Mouse (Mus musculus) left cerebral cortex, adult 2 months (tissue): ENCODE data around the gene Ankmy2. TPM values are rescaled to one million over a fixed set of nuclear protein-coding genes. Genes with fewer than 3 reads are reported as not detected.

ENCODE experiments used
- DNase-seq, 2 experiments: peaks; one replicate each; pipeline ENCODE4 v3.0.0; 2021 to 2022; ENCODE audit warnings: low spot score in 2 of 2, mixed read lengths in 1 of 2; ENCODE audit errors: extremely low spot score in 1 of 2
- H3K27ac ChIP-seq: fragments of 200-600 bp; 2 replicates; pipeline ENCODE4 v1.8.1; 2022
- H3K4me3 ChIP-seq: fragments of 200-600 bp; 2 replicates; pipeline ENCODE4 v1.8.1; 2022
- CTCF ChIP-seq: fragments of 200-600 bp; IDR thresholded peaks from 2 replicates; pipeline ENCODE4 v1.8.1; 2022; ENCODE audit warnings: antibody characterized with exemption, mild to moderate bottlenecking, moderate library complexity
- intact Hi-C: fragments of 180-260 bp; cut with DNase I; formaldehyde crosslinking; loops from one replicate; pipeline ENCODE4 v1.15.1; 2025
- total RNA-seq, 2 experiments: library from RNA; stranded (reverse); gene quantifications; 2 replicates each; pipeline ENCODE4 v1.2.3; 2021

Gene Ankmy2
- total RNA-seq, 2 experiments from 2014 or later = 51.9 to 53.7 TPM

DNA sequence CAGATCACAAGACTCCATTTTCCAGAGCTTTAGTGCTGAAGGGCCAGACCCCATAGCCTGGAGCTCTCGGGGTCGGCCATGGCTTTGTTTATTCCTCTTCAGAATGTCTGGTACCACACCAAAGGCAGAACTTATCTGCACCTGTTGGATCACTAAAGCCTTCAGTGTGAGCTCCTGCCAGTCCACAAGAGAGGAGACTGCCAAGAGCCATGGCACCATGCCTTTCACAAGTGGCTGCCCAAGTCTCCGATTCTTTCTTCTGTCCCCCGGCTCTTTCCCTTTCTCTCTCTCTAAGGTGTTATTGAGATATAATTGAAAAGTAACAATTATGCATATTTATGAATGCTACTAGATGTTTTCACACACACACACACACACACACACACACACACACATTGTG, 53.2 kb downstream of the Ankmy2 start:
- Histone ChIP-seq H3K27ac (no peak overlapping the region), H3K4me3 (no peak overlapping the region)
- no peak for DNase-seq
- intact Hi-C loops = loop anchor here (10.0 kb wide), 2 partner anchors 495 to 1245 kb away; no protein-coding TSS in a partner anchor
- TF ChIP-seq CTCF = no peak

DNA sequence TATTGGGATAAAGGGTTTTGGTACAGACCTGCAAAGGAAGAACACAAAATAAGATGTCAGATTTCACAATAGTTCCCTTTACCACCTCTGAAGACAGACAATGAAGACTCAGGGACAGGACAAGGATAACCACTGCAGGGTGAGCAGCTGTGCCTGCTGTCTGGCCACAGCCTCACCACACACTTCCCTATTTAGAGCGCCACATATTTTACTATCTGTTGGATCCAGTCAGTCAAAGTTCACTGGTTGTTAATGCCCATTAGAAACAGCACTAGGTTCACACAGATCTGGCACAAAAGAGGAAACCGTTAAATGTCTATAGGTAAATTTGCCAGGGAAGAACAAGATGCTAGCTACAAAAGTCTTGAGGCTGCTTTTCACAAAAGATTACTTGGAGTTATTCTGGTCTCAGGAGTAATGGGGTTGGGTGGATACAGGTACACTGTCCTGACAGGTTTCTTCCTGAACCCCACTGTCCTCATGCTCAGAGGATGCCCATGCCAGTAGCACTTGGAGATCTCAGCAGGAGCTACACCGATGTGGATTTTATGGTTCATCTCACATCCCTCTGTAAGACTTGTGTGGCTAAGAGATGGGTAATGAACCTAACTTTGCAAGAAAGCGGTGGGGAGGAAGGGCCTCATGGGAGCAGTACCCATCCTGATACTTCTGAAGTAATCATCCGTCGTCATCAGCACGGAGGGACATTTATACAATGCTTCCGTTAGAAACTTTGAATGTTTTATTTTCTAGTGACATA, 57.7 kb downstream of the Ankmy2 start:
- DNase-seq = no peak
- Histone ChIP-seq H3K27ac (no peak overlapping the region), H3K4me3 (no peak overlapping the region)
- intact Hi-C loops = loop anchor here (1.0 to 10.0 kb wide), 5 partner anchors 168 to 1240 kb away; partner anchors contain the start of genes D630036H23Rik and Ispd
- TF ChIP-seq CTCF = no peak

DNA sequence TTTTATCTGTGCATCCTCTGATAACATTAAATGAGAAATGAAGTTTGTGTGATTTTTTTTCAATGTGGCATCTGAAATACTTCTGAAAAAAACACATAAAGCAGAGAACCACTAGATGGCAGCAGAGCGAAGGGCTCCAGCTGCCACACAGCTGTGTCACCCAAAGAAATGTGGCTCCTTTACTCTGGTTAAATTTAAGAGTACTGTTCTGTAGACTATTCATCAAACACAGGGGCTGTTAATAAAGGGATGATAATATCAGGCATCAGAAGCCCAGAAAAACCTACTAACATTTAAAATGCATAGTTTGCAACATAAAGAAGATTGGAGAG, 58.2 kb downstream of the Ankmy2 start:
- DNase-seq = peak in 1 of 2 experiments; percentile 24
- H3K4me3 ChIP-seq = no peak overlapping the region
- intact Hi-C loops = loop anchor here (1.0 to 10.0 kb wide), 5 partner anchors 167 to 1240 kb away; partner anchors contain the start of genes D630036H23Rik and Ispd
- peak; percentile 95 for TF ChIP-seq CTCF
- no peak overlapping the region for H3K27ac ChIP-seq

GRCm38 (mm10) chr12:36216230-36216629, 59.3 kb downstream of the Ankmy2 start:
- no peak overlapping the region for H3K27ac ChIP-seq
- no peak overlapping the region for H3K4me3 ChIP-seq
- intact Hi-C loops = loop anchor here (2.0 to 10.0 kb wide), 4 partner anchors 105 to 1239 kb away; partner anchors contain the start of genes D630036H23Rik and Ispd
- DNase-seq = no peak
- no peak for TF ChIP-seq CTCF

GRCm38 (mm10) chr12:36216905-36217304, 60.0 kb downstream of the Ankmy2 start:
- no peak for DNase-seq
- TF ChIP-seq CTCF = no peak
- intact Hi-C loops = loop anchor here (2.0 to 10.0 kb wide), 4 partner anchors 104 to 1238 kb away; partner anchors contain the start of genes D630036H23Rik and Ispd
- no peak overlapping the region for H3K27ac ChIP-seq
- H3K4me3 ChIP-seq = no peak overlapping the region

GRCm38 (mm10) chr12:36224392-36224791, 67.5 kb downstream of the Ankmy2 start:
- DNase-seq = no peak
- H3K4me3 ChIP-seq = no peak overlapping the region
- TF ChIP-seq CTCF = no peak
- H3K27ac ChIP-seq = no peak overlapping the region
- intact Hi-C loops = no loop called here

GRCm38 (mm10) chr12:36231386-36231785, 74.5 kb downstream of the Ankmy2 start:
- no peak for DNase-seq
- Histone ChIP-seq H3K27ac (no peak overlapping the region), H3K4me3 (no peak overlapping the region)
- intact Hi-C loops = no loop called here
- TF ChIP-seq CTCF = no peak

- no peak overlapping the region for H3K4me3 ChIP-seq
- DNase-seq = no peak
- no peak overlapping the region for H3K27ac ChIP-seq
- intact Hi-C loops = no loop called here
- TF ChIP-seq CTCF = no peak
Observed at GRCm38 (mm10) chr12:36241171-36241570, 84.3 kb downstream of the Ankmy2 start.

Other genes with a start within 250 kb of the Ankmy2 start
- gene Agr3, start 231.5 kb upstream of the Ankmy2 start, total RNA-seq = not detected
- gene Agr2, start 164.2 kb upstream of the Ankmy2 start, total RNA-seq = not detected
- 100 to 1,000 TPM; 197 to 200 TPM for gene Tspan13, start 114.6 kb upstream of the Ankmy2 start, total RNA-seq
- 10 to 100 TPM; 45.3 to 47.2 TPM for gene Bzw2, start 966 bp downstream of the Ankmy2 start, total RNA-seq
- gene Lrrc72, start 96.3 kb downstream of the Ankmy2 start, total RNA-seq = not detected
- gene Sostdc1, start 157.0 kb downstream of the Ankmy2 start, total RNA-seq = 1 to 10 TPM; 2.0 to 2.9 TPM
- 10 to 100 TPM; 10.8 to 10.9 TPM for gene Ispd, start 224.3 kb downstream of the Ankmy2 start, total RNA-seq
- gene D630036H23Rik, start 225.1 kb downstream of the Ankmy2 start, total RNA-seq = 1 to 10 TPM; 1.4 to 1.9 TPM